Mouse (Mus musculus): ENCODE results near the gene Zbtb7b. TPM values are rescaled to one million over a fixed set of nuclear protein-coding genes. Genes with fewer than 3 reads are reported as not detected.
"Not testable (repeated sequence)": the region's sequence is repeated elsewhere in the genome, so short reads cannot be mapped to it uniquely, and the experiment has no call there.

The Zbtb7b gene
- total RNA-seq (2017): 49.4 to 76.6 TPM (median 51.2 TPM) in 3 replicates

GRCm38 (mm10) chr3:89394006-89394893 lies at the start of gene Zbtb7b:
Zbtb7b (minus strand) TSS chr3:89394776.
- peak; percentile 51 for ATAC-seq (replicated peaks; ENCODE audit: insufficient number of reproducible peaks, low FRiP score, low TSS enrichment, poor library complexity, severe bottlenecking)

- ATAC-seq (replicated peaks; ENCODE audit: insufficient number of reproducible peaks, low FRiP score, low TSS enrichment, poor library complexity, severe bottlenecking): no peak
Measured at GRCm38 (mm10) chr3:89440691-89441090, 46.1 kb upstream of the Zbtb7b start.

GRCm38 (mm10) chr3:89437269-89437668 lies 42.7 kb upstream of the Zbtb7b start:
- ATAC-seq (replicated peaks; ENCODE audit: insufficient number of reproducible peaks, low FRiP score, low TSS enrichment, poor library complexity, severe bottlenecking): peak; percentile 45

- ATAC-seq (replicated peaks; ENCODE audit: insufficient number of reproducible peaks, low FRiP score, low TSS enrichment, poor library complexity, severe bottlenecking): peak; percentile 67
Measured at GRCm38 (mm10) chr3:89436176-89437113, 41.9 kb upstream of the Zbtb7b start, which contains the start of gene Pbxip1. Pbxip1 (plus strand) TSS chr3:89436706.

GRCm38 (mm10) chr3:89435041-89435440 lies 40.5 kb upstream of the Zbtb7b start:
- no peak for ATAC-seq (replicated peaks; ENCODE audit: insufficient number of reproducible peaks, low FRiP score, low TSS enrichment, poor library complexity, severe bottlenecking)

- no peak for ATAC-seq (replicated peaks; ENCODE audit: insufficient number of reproducible peaks, low FRiP score, low TSS enrichment, poor library complexity, severe bottlenecking)
Measured at GRCm38 (mm10) chr3:89434532-89434931, 40.0 kb upstream of the Zbtb7b start.

- ATAC-seq (replicated peaks; ENCODE audit: insufficient number of reproducible peaks, low FRiP score, low TSS enrichment, poor library complexity, severe bottlenecking): no peak
Measured at GRCm38 (mm10) chr3:89432606-89433005, 38.0 kb upstream of the Zbtb7b start.

GRCm38 (mm10) chr3:89430171-89431159 lies 35.9 kb upstream of the Zbtb7b start, which contains the start of gene Pygo2:
Pygo2 (plus strand) TSS chr3:89430214.
- ATAC-seq (replicated peaks; ENCODE audit: insufficient number of reproducible peaks, low FRiP score, low TSS enrichment, poor library complexity, severe bottlenecking): peak; percentile 93

- ATAC-seq (replicated peaks; ENCODE audit: insufficient number of reproducible peaks, low FRiP score, low TSS enrichment, poor library complexity, severe bottlenecking): not testable (repeated sequence)
Measured at GRCm38 (mm10) chr3:89429021-89429420, 34.4 kb upstream of the Zbtb7b start.

GRCm38 (mm10) chr3:89425876-89426275 lies 31.3 kb upstream of the Zbtb7b start:
- ATAC-seq (replicated peaks; ENCODE audit: insufficient number of reproducible peaks, low FRiP score, low TSS enrichment, poor library complexity, severe bottlenecking): no peak

- ATAC-seq (replicated peaks; ENCODE audit: insufficient number of reproducible peaks, low FRiP score, low TSS enrichment, poor library complexity, severe bottlenecking): no peak
Measured at GRCm38 (mm10) chr3:89425141-89425525, 30.6 kb upstream of the Zbtb7b start.

GRCm38 (mm10) chr3:89424416-89425140 lies 30.0 kb upstream of the Zbtb7b start:
- ATAC-seq (replicated peaks; ENCODE audit: insufficient number of reproducible peaks, low FRiP score, low TSS enrichment, poor library complexity, severe bottlenecking): no peak

GRCm38 (mm10) chr3:89422556-89423205 lies 28.1 kb upstream of the Zbtb7b start:
- ATAC-seq (replicated peaks; ENCODE audit: insufficient number of reproducible peaks, low FRiP score, low TSS enrichment, poor library complexity, severe bottlenecking): no peak

GRCm38 (mm10) chr3:89421810-89422473 lies 27.4 kb upstream of the Zbtb7b start:
- no peak for ATAC-seq (replicated peaks; ENCODE audit: insufficient number of reproducible peaks, low FRiP score, low TSS enrichment, poor library complexity, severe bottlenecking)

GRCm38 (mm10) chr3:89421002-89421774 lies 26.6 kb upstream of the Zbtb7b start:
- peak; percentile 30; the same call in 1 of the 2 replicates for ATAC-seq (replicated peaks; ENCODE audit: insufficient number of reproducible peaks, low FRiP score, low TSS enrichment, poor library complexity, severe bottlenecking)

- no peak for ATAC-seq (replicated peaks; ENCODE audit: insufficient number of reproducible peaks, low FRiP score, low TSS enrichment, poor library complexity, severe bottlenecking)
Measured at GRCm38 (mm10) chr3:89420421-89420820, 25.8 kb upstream of the Zbtb7b start.

All from monocyte, adult 5-6 weeks (primary cell).